Mouse (Mus musculus) lung, postnatal 0 days (tissue): ENCODE measurements around the gene Fbxl17.

Experiments
- CTCF ChIP-seq: IDR thresholded peaks from 2 replicates; pipeline ENCODE4 v1.5.1; 2016; ENCODE audit warnings: antibody characterized with exemption, mild to moderate bottlenecking
- EP300 ChIP-seq: IDR thresholded peaks from 2 replicates; pipeline ENCODE4 v1.6.1; 2016; ENCODE audit warnings: antibody characterized with exemption, mild to moderate bottlenecking, control low read depth

- no peak for TF ChIP-seq CTCF
- no peak for TF ChIP-seq EP300
Observed at GRCm38 (mm10) chr17:63025238-63025637, 474.6 kb downstream of the Fbxl17 start.
